Mouse (Mus musculus): ENCODE results near the gene Ankrd40. TPM values are rescaled to one million over a fixed set of nuclear protein-coding genes. Genes with fewer than 3 reads are reported as not detected.

Gene Ankrd40
- total RNA-seq (2021), result 100 to 1,000 TPM; 274 to 280 TPM
- long read RNA-seq, experiment 1, transcript Ankrd40-201 (5 exons, 1,215 nt), result minor isoform, 5 of 283 reads
- long read RNA-seq, experiment 1, transcript Ankrd40-203 (5 exons, 3,487 nt), result major isoform, 258 of 283 reads
- long read RNA-seq, experiment 1, partial matches to known transcripts, result 11 of 283 reads
- long read RNA-seq, experiment 1, other reads (novel, unspliced or antisense), result 6 of 283 reads
- long read RNA-seq, experiment 2, transcript Ankrd40-203 (5 exons, 3,487 nt), result major isoform, 113 of 130 reads
- long read RNA-seq, experiment 2, partial matches to known transcripts, result 7 of 130 reads
- long read RNA-seq, experiment 2, other reads (novel, unspliced or antisense), result 5 of 130 reads

DNA sequence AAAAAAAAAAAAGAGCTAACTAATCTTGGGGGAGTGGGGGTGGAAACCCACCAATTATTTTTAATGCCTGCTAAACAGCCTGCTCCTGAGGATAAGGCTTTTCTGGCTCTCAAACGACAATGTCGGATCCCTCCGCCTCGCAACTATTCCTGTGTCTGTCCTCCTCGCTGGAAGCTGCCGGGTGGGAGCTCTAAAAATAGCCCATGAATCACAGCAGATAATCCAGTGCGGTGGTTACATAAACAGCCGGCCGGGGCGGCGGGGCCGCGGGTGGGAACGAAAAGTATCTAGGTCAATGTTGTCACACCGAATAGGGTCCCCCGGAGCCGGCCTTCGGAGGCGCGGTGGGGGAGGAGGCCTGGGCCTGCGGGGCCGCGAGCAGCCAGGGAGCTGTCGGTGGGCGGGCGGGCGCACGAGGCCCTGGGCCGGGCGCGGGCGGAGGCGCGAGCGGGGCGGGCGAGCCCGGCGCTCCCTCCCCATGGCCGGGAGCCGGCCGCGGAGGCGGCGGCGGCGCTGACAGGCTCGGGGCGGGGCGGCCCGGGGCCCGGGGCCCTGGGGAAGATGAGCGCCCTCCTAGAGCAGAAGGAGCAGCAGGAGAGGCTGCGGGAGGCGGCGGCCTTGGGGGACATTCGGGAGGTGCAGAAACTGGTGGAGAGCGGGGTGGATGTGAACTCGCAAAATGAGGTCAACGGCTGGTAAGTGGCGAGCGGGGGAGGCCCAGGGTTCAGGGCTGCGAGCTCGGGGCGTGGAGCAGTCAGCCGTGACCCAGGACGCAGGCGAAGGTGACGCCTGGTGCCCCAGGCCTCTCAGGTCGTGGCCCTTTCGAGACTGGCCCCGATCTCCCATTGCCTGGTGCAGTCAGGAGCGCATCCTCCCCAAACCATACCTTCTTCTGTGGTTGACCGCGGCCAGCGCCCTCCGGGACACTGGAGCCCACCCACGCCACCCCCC is at the start of gene Ankrd40:
Ankrd40 (plus strand) TSS at position 309 of the 951 bp plus-strand sequence.
- peak; percentile 96 to 97 for DNase-seq

- DNase-seq, result peak; percentile 45 to 67
Measured at GRCm38 (mm10) chr11:94281199-94282181, 46.3 kb upstream of the Ankrd40 start, which contains the start of gene Gm21885. TSS of gene Gm21885 (plus strand) at chr11:94281873.

DNA sequence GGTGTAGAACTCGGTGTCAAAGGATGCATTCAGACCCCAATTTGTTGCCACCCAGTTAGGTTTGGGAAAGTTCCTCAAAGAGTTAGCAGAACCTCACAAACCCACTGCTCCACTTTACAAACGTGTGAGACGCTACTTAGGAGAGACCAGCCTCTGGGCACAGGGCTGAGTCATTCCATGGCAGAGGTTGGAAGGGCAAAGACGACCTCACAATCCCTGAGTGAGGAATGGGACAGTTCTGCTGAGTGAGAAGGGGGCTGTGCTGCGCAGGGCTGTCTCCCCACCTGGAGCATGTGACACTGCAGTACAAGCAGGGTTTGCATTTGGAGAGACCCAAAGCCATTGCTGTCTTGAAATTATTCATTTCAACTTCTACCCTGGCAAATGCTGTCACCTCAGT is 45.5 kb upstream of the Ankrd40 start:
- no peak for DNase-seq

GRCm38 (mm10) chr11:94283536-94284099 is 44.2 kb upstream of the Ankrd40 start:
- no peak for DNase-seq

DNA sequence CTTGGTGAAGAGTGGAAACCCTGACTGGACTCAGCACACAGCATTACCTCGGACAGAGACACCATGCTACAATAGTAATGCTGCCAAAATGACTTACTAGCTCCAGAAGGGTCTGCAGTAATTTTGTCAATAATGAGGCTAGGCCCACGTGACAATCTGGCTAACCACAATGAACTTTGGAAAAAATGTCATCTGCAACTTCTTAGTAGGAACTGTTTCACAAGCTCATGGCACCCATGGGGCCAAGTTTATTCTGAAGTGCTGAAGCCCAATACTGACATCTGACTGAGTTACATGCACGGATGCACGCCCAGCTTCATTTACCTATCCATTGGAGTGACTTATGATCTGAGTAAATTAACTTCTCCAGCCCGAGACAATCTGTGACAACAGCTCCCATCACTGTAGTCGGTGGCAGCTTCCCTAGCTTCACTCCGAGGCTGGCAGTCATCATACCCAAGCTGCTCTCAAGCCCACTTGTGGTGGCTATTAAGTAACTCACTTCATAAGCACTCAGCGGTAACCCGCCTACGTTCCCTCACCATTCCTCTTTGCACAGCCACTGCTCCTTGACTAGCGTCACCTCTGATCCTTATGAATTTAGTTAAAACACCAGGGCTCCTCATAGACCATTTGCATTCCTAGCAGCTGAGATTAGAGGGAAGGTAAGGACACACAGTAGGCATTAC is 41.8 kb upstream of the Ankrd40 start:
- DNase-seq, result no peak

DNA sequence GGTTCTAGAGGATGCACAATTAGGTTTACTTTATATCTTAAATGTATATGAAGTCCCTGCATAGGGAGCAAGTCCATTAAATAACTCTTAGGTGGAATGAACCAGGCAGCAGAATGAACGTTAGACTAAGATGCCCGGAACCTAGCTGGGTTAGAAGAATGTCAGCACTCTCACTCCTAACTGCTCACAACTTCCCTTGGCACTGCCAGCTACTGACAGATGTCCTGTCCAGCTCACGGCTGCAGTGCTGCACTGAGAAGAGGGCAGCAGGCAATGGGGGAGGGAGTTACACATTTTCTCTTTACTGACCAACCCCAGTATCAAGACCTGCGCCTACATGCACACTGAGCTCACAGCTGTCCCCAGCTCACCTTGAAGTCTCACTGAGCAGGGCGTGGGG is 40.7 kb upstream of the Ankrd40 start:
- DNase-seq, result no peak

GRCm38 (mm10) chr11:94290062-94290740 is 37.6 kb upstream of the Ankrd40 start:
- no peak for DNase-seq

- DNase-seq, result no peak
Measured at GRCm38 (mm10) chr11:94294996-94295845, 32.6 kb upstream of the Ankrd40 start.

GRCm38 (mm10) chr11:94312733-94313132 is 15.1 kb upstream of the Ankrd40 start:
- no peak for DNase-seq

- DNase-seq, result no peak
Measured at GRCm38 (mm10) chr11:94314098-94314652, 13.6 kb upstream of the Ankrd40 start.

- DNase-seq, result no peak
Measured at GRCm38 (mm10) chr11:94315308-94315707, 12.5 kb upstream of the Ankrd40 start.

DNA sequence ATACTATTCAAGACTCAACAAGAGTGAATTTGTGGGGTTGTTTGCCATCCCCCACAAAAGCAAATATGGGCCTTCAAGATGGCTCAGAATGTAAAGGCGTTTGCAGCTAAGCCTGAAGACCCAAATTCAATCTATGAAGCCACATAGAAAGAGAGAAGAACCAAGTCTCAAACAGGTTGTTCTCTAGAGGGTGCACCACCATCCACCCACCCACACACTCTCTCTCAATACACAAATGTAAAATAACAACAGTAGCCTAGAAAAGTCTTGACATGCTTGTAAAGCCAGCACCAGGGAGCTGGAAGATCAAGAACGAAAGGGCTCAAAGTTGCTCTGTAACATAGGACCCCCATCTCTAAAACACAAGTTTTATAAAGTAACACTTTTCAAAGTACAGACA is 11.3 kb upstream of the Ankrd40 start:
- DNase-seq, result no peak

- no peak for DNase-seq
Measured at GRCm38 (mm10) chr11:94317014-94317413, 10.8 kb upstream of the Ankrd40 start.

DNA sequence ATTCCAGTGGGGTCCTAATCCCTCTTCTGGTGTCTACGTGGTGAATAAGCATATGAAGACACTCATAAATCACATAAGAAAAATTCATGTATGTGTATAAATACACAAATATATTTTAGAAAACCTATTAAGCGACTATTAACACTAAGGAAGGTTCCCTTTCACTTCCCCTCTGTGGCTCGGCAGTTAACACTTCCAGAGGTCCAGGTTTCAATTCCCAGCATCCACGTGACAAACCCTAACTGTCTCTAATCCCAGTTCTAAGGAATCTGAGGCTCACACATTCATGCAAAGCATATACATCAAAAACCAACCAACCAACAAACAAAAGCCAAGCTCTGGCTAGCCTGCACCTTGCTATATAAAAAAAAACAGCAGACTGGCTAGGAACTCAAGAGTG is 10.3 kb upstream of the Ankrd40 start:
- DNase-seq, result no peak

- no peak for DNase-seq
Measured at GRCm38 (mm10) chr11:94318056-94318455, 9.7 kb upstream of the Ankrd40 start.

- DNase-seq, result peak in 1 of 2 experiments; percentile 36
Measured at GRCm38 (mm10) chr11:94320969-94321930, 6.6 kb upstream of the Ankrd40 start.

GRCm38 (mm10) chr11:94321931-94322400 is 5.8 kb upstream of the Ankrd40 start, which contains the start of gene Luc7l3:
TSS of gene Luc7l3 (minus strand) at chr11:94321988.
- DNase-seq, result peak; percentile 96 to 97

Data from heart, adult 18-20 months (tissue).